Mouse (Mus musculus) spleen, embryonic (tissue): ENCODE data around the gene Eif3d.

ENCODE experiments used
- CTCF ChIA-PET: fragments of 350-600 bp; sonication (Branson Sonifier 250); formaldehyde crosslinking; loops from one replicate; lab custom pipeline; 2022; lab: Charles Lee

Gene Eif3d

DNA sequence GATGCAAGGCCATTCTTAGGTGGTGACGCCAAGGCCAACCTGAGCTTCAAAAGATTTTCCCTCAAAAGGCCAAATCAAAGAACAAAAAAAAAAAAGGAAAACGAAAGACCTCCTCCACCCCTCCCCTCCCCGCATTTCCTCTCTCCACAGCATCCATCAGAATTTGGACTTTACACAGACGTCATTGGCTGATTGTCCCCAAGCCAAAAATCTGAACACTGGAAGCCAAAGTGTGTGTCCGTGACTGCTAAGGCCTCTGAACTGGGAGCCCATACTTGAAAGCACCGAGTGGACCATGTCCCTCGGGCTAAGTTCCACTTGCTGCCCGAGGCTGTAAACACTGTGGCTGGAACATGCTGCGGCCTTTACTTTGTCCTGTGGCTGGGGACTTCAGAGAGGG lies 47.9 kb downstream of the Eif3d start:
- CTCF ChIA-PET: interaction anchor here (0.6 kb wide), 1 partner anchor 28 kb away, joined by 3 read pairs; no protein-coding TSS in a partner anchor

DNA sequence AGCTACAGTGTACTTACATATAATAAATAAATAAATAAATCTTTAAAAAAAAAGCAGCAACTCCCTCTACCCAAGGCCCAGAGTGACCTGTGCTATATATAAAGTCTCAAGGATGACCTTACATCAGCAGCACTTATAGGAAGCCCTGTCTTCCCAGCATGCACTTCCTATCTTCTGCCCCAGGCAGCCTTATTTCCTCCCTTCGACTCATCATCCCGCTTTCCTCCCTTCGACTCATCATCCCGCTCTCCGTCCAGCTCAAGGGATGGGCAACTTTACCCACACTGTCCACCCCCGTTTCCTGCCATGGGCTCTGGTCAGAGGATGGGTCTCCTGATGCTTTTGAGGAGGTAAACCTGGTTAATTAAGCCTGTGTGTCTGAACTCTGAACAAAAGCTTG lies 49.0 kb downstream of the Eif3d start:
- CTCF ChIA-PET: interaction anchor here (0.6 to 0.7 kb wide), 2 partner anchors 592 to 1262 kb away, joined by 3 to 7 read pairs; no protein-coding TSS in a partner anchor

DNA sequence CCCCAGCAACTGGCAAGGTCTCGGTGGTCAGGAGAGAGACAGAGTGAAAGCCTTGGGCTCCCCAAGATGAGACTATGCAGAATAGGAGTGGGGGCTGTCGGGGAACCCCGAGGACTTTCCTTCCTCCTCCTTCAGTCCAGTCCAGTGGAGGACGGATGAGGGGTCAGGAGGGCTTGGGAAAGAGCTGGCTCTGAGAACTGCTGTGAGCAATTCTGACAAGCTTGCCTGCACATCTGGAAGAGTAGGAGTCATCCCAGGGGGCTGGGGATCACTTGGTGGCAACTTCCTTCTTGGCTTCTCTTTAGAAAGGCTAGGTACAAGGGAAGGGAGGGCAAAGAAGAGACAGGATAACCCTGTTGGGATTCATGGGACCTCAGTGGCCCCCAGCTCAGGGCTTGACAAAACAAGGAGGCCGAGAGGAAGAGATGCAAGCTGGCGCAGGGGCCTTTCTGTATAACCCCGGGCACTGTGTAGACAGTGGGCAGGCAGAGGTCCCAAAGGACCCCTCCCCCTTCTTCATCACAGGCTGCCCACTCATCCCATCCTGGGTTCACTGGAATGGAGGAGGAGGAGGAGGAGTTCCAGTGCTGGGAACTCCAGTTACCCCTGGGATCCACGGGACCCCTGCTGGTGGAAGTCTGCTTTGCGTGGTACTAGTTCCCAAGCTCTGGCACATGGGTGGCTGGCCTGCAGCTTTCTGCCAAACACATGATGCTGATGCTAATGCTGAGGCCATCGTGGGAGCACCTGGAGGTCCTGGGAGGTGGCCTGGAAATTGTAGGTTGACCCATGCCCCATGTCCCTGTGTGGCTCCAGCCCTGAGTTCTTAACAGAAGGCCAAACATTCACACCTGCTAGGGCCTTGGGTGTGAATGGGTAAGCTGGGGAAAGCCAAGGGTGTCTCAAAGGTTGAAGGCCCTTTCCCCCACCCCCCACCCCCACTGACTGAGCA lies 49.8 kb downstream of the Eif3d start:
- CTCF ChIA-PET: interaction anchor here (0.6 to 0.7 kb wide), 2 partner anchors 593 to 1261 kb away, joined by 3 to 7 read pairs; no protein-coding TSS in a partner anchor

DNA sequence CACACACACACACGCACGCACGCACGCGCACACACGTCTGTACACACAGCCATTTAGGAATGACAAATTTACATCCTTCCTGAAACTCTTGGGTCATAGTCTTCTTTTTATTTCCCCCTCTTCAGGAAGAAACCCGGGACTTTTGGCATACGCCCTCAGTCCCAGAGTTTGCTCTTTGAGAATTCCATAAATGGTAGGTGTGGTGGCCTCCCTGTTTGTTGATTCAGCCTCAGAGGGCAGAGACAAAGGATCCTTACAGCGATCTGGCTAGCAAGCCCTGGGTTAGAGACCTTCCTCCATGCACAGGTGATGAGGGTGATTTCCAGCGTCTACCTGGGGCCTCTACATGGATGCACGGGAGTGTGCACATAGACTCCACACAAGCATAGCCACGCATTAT lies 51.2 kb downstream of the Eif3d start:
- CTCF ChIA-PET: no interaction called here

DNA sequence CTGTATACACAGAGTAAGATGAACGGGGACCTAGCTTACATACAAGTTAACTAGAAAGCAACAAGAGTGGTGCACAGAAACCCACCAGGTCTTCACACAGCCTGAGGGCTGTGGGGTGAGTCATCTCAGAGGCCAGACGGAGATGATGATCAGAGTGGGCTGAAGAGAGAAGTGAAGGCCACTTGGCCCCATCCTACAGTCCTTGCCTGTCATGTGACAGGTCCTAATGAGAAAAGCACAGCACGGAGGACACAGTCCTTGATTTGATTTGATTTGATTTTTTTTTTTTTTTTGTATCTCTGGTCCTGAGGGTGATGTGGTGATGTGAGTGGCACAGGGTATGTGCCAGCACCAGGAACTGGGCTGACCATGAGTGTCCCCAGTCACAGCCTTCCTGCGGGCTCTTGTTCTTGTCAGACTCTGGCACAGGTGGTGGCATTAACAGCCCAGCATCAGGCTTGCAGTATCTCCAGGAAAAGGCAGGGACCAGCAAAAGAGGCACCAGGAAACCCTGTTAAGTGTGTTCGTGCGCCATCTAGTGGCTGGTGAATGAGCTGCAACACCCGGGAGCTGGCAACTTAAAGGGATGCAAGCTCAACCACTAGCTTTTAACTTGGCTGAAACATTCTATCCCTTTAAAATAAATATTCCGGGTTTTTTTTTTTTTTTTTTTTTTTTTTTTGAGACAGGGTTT lies 53.6 kb downstream of the Eif3d start:
- CTCF ChIA-PET: interaction anchor here (0.6 to 0.7 kb wide), 2 partner anchors 119 to 1191 kb away, joined by 3 read pairs; no protein-coding TSS in a partner anchor

DNA sequence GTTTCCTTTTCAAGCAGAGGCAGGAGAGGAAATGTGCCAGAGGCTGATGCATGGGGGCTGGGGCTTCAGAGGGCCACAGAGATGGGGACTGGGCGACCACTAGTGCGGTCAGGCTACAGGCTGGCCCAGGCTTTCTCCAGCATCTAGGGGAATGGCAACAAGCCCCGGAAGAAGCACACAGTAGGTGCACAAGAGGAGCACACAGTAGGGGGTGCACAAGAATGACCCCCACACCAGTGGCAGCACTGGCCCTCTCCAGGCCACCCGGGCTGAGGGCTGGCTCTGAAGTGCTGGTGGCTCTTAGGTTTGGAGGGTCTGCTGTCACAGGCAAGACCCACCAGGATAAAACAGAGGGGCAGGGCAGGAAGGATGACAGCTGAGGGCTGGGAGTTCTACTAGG lies 55.3 kb downstream of the Eif3d start:
- CTCF ChIA-PET: no interaction called here

DNA sequence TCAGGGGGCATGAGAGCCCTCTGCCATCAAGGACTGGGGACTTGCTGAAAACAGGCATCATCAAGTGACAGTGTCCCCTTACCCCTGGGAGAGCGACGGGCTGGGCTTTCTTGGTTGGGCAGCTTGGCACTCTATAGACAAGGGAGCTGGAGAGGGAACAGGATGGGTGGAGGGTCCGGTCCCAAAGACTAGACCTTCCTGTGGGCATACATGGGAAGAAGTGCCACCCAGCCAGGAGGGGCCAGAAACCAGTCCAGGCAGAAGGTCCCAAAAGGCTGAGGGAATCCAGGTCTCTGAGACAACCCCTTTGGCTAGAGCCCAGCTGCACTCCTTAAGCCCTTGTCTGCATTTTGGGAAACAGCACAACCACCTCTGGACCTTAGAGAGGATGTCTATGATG lies 56.1 kb downstream of the Eif3d start:
- CTCF ChIA-PET: interaction anchor here (0.6 kb wide), 1 partner anchor 86 kb away, joined by 5 read pairs; no protein-coding TSS in a partner anchor

DNA sequence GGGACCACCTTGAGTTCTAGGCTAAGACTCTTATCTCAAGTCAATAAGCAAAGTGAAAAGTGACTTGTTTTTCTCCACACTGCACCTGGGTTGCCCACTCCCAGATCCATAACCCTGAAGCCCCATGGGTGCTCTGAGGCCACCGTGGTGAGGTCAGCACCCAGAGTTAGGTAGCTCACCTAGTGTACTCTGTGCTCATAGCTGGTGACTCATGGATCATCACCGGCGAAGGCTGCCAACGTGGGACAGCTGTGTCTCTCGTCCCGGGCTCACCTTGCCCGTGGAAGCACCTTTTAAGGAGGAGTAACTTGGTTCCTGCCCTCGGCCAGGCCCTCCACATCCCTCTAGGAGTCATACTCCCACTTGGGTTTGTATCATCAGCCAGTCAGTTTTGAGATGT lies 57.6 kb downstream of the Eif3d start:
- CTCF ChIA-PET: no interaction called here

DNA sequence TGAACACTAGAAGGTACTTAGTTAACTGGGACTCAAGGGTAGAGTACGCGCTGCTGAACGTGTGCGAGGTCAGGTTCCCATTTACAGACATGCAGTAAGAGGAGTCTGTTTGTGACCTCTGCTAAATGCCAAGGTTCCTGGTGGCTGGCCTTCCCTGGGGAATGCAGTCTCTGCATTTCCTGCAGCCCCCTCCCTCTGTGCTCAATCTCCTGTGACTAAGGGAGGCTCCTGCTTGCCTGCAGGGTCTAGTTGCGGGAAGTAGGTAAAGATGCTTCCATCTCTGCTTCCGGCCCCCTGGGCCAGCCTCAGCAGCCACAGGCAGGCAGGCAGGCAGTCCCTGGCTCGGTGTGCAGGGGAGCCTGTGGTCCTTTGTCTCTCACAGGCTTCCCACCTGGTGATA lies 58.0 kb downstream of the Eif3d start:
- CTCF ChIA-PET: no interaction called here

DNA sequence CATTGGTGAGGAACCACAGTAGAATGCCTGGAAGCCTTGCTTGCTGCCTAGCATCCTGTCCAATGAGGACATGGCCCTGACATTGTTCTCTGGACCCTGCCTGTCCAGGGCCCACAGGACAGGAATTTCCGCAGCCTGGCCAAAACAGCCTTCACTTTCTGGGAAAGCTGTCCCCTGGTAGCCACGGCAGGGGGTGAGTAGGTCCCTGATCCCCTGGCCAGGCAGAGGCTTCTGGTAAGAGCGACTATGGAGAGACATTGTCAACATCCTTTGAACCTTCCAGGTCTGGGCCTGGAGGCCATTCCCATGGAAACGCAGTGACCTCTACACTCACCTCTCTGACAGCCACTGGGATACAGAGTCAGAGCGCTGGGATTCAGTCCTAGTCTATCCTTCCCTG lies 58.6 kb downstream of the Eif3d start:
- CTCF ChIA-PET: no interaction called here

DNA sequence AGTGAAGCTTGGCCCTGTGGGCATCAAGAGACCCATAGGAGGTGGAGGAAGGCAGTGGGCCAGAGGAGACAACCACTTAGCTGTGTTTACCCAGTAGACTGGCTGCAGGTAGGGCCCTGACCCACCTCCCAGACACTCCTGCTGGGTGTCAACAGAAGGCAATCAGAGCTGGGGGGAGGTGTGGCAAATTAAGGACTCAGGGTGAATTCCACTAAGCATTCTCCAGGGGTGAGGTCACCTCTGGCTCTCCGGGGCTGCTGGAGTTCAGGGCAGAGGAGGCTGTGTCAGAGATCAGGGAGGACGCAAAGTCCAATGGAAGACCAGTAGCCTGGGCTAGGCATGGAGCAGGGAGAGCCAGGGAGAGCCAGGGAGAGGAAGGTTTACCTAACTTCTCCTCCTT lies 59.5 kb downstream of the Eif3d start:
- CTCF ChIA-PET: no interaction called here
